Mouse (Mus musculus): ENCODE measurements around the gene Ldah. TPM values are rescaled to one million over a fixed set of nuclear protein-coding genes. Genes with fewer than 3 reads are reported as not detected.

The Ldah gene
- polyA plus RNA-seq, 1 experiment from 2014 or later: 71.6 TPM

GRCm38 (mm10) chr12:8260297-8260696, 52.4 kb downstream of the Ldah start:
- no peak overlapping the region for H3K27ac ChIP-seq (replicated peaks; ENCODE audit: low read depth, low read length)
- no peaks in the 10 kb centered on the region for H3K4me1 ChIP-seq (ENCODE audit: control insufficient read depth, insufficient read depth, low read length)
- H3K9me3 ChIP-seq (replicated peaks; ENCODE audit: control insufficient read depth, low read length): no peaks in the 10 kb centered on the region
- no peak overlapping the region for H3K9ac ChIP-seq (replicated peaks; ENCODE audit: low read length)
- DNase-seq (ENCODE audit: low spot score) (no peak), ATAC-seq (replicated peaks; ENCODE audit: insufficient number of reproducible peaks, low FRiP score, low TSS enrichment, low read depth) (no peak)
- no peak overlapping the region for H3K4me3 ChIP-seq (ENCODE audit: low read depth, low read length)
- no peaks in the 10 kb centered on the region for H3K27me3 ChIP-seq (ENCODE audit: control insufficient read depth, insufficient read depth, low read length)
- H3K4me2 ChIP-seq (ENCODE audit: low read depth, low read length): no peak overlapping the region
- WGBS: 60% methylated on average over 2 of the region's 2 CpGs
- H3K36me3 ChIP-seq (replicated peaks; ENCODE audit: control insufficient read depth, insufficient read depth, low read depth, low read length): no peaks in the 10 kb centered on the region

- no peak for DNase-seq (ENCODE audit: low spot score)
- H3K4me2 ChIP-seq (ENCODE audit: low read depth, low read length): no peak overlapping the region
- no peak overlapping the region for H3K27ac ChIP-seq (replicated peaks; ENCODE audit: low read depth, low read length)
- H3K27me3 ChIP-seq (ENCODE audit: control insufficient read depth, insufficient read depth, low read length): no peaks in the 10 kb centered on the region
- WGBS: 95% methylated on average over 7 of the region's 7 CpGs
- no peak overlapping the region for H3K4me3 ChIP-seq (ENCODE audit: low read depth, low read length)
- ATAC-seq (replicated peaks; ENCODE audit: insufficient number of reproducible peaks, low FRiP score, low TSS enrichment, low read depth): no peak
- H3K36me3 ChIP-seq (replicated peaks; ENCODE audit: control insufficient read depth, insufficient read depth, low read depth, low read length): no peaks in the 10 kb centered on the region
- H3K9me3 ChIP-seq (replicated peaks; ENCODE audit: control insufficient read depth, low read length): no peaks in the 10 kb centered on the region
- H3K4me1 ChIP-seq (ENCODE audit: control insufficient read depth, insufficient read depth, low read length): no peaks in the 10 kb centered on the region
- H3K9ac ChIP-seq (replicated peaks; ENCODE audit: low read length): no peak overlapping the region
Measured at GRCm38 (mm10) chr12:8266311-8266710, 58.4 kb downstream of the Ldah start.

- ATAC-seq (replicated peaks; ENCODE audit: insufficient number of reproducible peaks, low FRiP score, low TSS enrichment, low read depth) (no peak), DNase-seq (ENCODE audit: low spot score) (no peak)
- H3K4me1 ChIP-seq (ENCODE audit: control insufficient read depth, insufficient read depth, low read length): no peaks in the 10 kb centered on the region
- H3K27ac ChIP-seq (replicated peaks; ENCODE audit: low read depth, low read length): no peak overlapping the region
- H3K4me2 ChIP-seq (ENCODE audit: low read depth, low read length): no peak overlapping the region
- 90% methylated on average over 11 of the region's 11 CpGs for WGBS
- H3K4me3 ChIP-seq (ENCODE audit: low read depth, low read length): no peak overlapping the region
- no peaks in the 10 kb centered on the region for H3K36me3 ChIP-seq (replicated peaks; ENCODE audit: control insufficient read depth, insufficient read depth, low read depth, low read length)
- no peaks in the 10 kb centered on the region for H3K27me3 ChIP-seq (ENCODE audit: control insufficient read depth, insufficient read depth, low read length)
- no peaks in the 10 kb centered on the region for H3K9me3 ChIP-seq (replicated peaks; ENCODE audit: control insufficient read depth, low read length)
- H3K9ac ChIP-seq (replicated peaks; ENCODE audit: low read length): no peak overlapping the region
Measured at GRCm38 (mm10) chr12:8269627-8270026, 61.7 kb downstream of the Ldah start.

DNA sequence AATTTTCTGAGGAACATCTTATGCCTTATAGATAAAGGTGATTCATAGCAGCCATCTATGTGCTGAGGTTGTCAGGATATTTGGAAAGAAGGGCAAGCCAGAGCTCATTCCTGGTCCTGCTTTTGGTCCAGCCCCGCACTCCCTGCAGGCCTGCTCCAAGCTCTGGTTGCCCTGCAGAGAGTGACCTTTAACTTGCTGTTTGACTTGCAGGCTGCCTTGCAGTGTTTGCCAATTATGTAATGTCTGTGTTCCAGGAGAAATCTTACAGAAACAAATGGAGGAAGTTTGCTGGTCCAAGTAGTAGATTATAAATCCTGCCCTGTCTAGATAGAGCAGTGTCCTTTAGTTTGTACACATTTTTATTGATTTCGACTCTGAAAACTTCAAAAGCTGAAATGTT, 63.5 kb downstream of the Ldah start:
- no peak for DNase-seq (ENCODE audit: low spot score)
- Histone ChIP-seq H3K27me3 (ENCODE audit: control insufficient read depth, insufficient read depth, low read length) (no peaks in the 10 kb centered on the region), H3K27ac (replicated peaks; ENCODE audit: low read depth, low read length) (no peak overlapping the region), H3K4me3 (ENCODE audit: low read depth, low read length) (no peak overlapping the region), H3K36me3 (replicated peaks; ENCODE audit: control insufficient read depth, insufficient read depth, low read depth, low read length) (no peaks in the 10 kb centered on the region), H3K9ac (replicated peaks; ENCODE audit: low read length) (no peak overlapping the region), H3K4me1 (ENCODE audit: control insufficient read depth, insufficient read depth, low read length) (no peaks in the 10 kb centered on the region), H3K9me3 (replicated peaks; ENCODE audit: control insufficient read depth, low read length) (no peaks in the 10 kb centered on the region), H3K4me2 (ENCODE audit: low read depth, low read length) (no peak overlapping the region)
- ATAC-seq (replicated peaks; ENCODE audit: insufficient number of reproducible peaks, low FRiP score, low TSS enrichment, low read depth): no peak
- WGBS: 79% methylated on average over 2 of the region's 2 CpGs

DNA sequence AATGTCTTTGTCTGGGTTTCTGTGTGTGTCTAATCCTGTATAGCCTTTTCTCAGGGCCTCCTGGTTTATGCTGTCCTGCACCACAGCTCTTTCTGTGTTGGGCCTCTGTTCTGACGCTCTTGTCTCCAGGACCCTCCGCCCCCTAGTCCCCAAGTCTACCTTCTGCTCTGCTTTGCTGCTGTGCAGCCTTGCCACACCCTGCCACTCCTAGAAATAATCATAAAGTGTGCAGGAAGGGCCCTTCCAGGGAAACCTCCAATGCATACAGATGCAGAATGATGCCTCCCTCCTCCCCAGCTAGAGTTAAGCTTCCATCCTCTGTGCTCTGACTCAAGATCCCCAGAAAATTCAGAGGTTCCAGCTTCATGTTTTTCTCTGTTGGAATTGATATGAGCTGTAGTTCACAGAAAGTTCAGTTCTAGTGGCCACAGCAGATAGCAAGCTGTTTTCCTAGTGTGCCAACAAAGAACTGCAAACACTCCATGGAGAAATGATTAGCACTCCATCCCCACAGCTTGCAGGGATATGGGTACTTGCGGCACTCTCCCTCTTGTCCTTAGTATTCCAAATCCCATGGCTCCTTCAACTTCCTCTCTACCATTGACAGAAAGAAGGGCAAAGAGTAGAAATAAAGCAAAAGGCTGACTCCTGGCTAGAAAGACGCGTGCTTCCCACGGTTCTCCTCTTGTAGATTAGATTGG, 65.7 kb downstream of the Ldah start:
- Histone ChIP-seq H3K4me2 (ENCODE audit: low read depth, low read length) (no peak overlapping the region), H3K27ac (replicated peaks; ENCODE audit: low read depth, low read length) (no peak overlapping the region), H3K4me3 (ENCODE audit: low read depth, low read length) (no peak overlapping the region), H3K9ac (replicated peaks; ENCODE audit: low read length) (no peak overlapping the region), H3K27me3 (ENCODE audit: control insufficient read depth, insufficient read depth, low read length) (no peaks in the 10 kb centered on the region), H3K4me1 (ENCODE audit: control insufficient read depth, insufficient read depth, low read length) (no peaks in the 10 kb centered on the region), H3K36me3 (replicated peaks; ENCODE audit: control insufficient read depth, insufficient read depth, low read depth, low read length) (no peaks in the 10 kb centered on the region), H3K9me3 (replicated peaks; ENCODE audit: control insufficient read depth, low read length) (no peaks in the 10 kb centered on the region)
- 96% methylated on average over 6 of the region's 6 CpGs for WGBS
- ATAC-seq (replicated peaks; ENCODE audit: insufficient number of reproducible peaks, low FRiP score, low TSS enrichment, low read depth) (no peak), DNase-seq (ENCODE audit: low spot score) (no peak)

GRCm38 (mm10) chr12:8275424-8275823, 67.5 kb downstream of the Ldah start:
- Histone ChIP-seq H3K9ac (replicated peaks; ENCODE audit: low read length) (no peak overlapping the region), H3K27me3 (ENCODE audit: control insufficient read depth, insufficient read depth, low read length) (no peaks in the 10 kb centered on the region), H3K4me3 (ENCODE audit: low read depth, low read length) (no peak overlapping the region), H3K9me3 (replicated peaks; ENCODE audit: control insufficient read depth, low read length) (no peaks in the 10 kb centered on the region), H3K27ac (replicated peaks; ENCODE audit: low read depth, low read length) (no peak overlapping the region), H3K4me1 (ENCODE audit: control insufficient read depth, insufficient read depth, low read length) (no peaks in the 10 kb centered on the region), H3K4me2 (ENCODE audit: low read depth, low read length) (no peak overlapping the region), H3K36me3 (replicated peaks; ENCODE audit: control insufficient read depth, insufficient read depth, low read depth, low read length) (no peaks in the 10 kb centered on the region)
- DNase-seq (ENCODE audit: low spot score): no peak
- ATAC-seq (replicated peaks; ENCODE audit: insufficient number of reproducible peaks, low FRiP score, low TSS enrichment, low read depth): no peak
- 90% methylated on average over 4 of the region's 4 CpGs for WGBS

- DNase-seq (ENCODE audit: low spot score) (no peak), ATAC-seq (replicated peaks; ENCODE audit: insufficient number of reproducible peaks, low FRiP score, low TSS enrichment, low read depth) (no peak; the same call in 1 of the 2 replicates)
- no peaks in the 10 kb centered on the region for H3K4me1 ChIP-seq (ENCODE audit: control insufficient read depth, insufficient read depth, low read length)
- H3K27ac ChIP-seq (replicated peaks; ENCODE audit: low read depth, low read length): no peak overlapping the region
- 80% methylated on average over 15 of the region's 15 CpGs for WGBS
- H3K9ac ChIP-seq (replicated peaks; ENCODE audit: low read length): no peak overlapping the region
- H3K4me3 ChIP-seq (ENCODE audit: low read depth, low read length): no peak overlapping the region
- no peaks in the 10 kb centered on the region for H3K27me3 ChIP-seq (ENCODE audit: control insufficient read depth, insufficient read depth, low read length)
- H3K36me3 ChIP-seq (replicated peaks; ENCODE audit: control insufficient read depth, insufficient read depth, low read depth, low read length): no peaks in the 10 kb centered on the region
- no peak overlapping the region for H3K4me2 ChIP-seq (ENCODE audit: low read depth, low read length)
- no peaks in the 10 kb centered on the region for H3K9me3 ChIP-seq (replicated peaks; ENCODE audit: control insufficient read depth, low read length)
Measured at GRCm38 (mm10) chr12:8281225-8282017, 73.5 kb downstream of the Ldah start.

DNA sequence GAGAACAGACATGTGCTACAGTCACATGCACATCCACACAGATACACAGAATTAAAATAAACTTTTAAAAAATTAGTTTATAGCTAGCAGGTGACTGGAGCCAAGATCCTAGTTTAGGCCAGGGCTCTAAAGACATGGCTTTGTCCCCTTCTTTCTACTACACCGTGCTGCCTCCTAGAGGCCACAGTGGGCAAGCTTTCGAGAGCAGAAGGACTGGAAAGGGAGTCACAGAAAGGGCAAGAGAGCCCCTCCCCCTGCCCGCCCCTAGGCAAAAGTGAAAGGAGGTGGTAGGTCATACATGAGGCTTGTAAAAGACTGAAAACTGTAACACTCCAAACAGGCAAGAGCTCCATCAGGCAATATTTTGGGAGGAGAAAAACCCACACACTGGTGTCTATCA, 80.1 kb downstream of the Ldah start:
- no peak overlapping the region for H3K9ac ChIP-seq (replicated peaks; ENCODE audit: low read length)
- H3K27ac ChIP-seq (replicated peaks; ENCODE audit: low read depth, low read length): no peak overlapping the region
- no peak overlapping the region for H3K4me3 ChIP-seq (ENCODE audit: low read depth, low read length)
- no peaks in the 10 kb centered on the region for H3K27me3 ChIP-seq (ENCODE audit: control insufficient read depth, insufficient read depth, low read length)
- H3K9me3 ChIP-seq (replicated peaks; ENCODE audit: control insufficient read depth, low read length): no peaks in the 10 kb centered on the region
- no peak overlapping the region for H3K4me2 ChIP-seq (ENCODE audit: low read depth, low read length)
- no peaks in the 10 kb centered on the region for H3K4me1 ChIP-seq (ENCODE audit: control insufficient read depth, insufficient read depth, low read length)
- no peak for DNase-seq (ENCODE audit: low spot score)
- WGBS: 68% methylated on average over 3 of the region's 3 CpGs
- ATAC-seq (replicated peaks; ENCODE audit: insufficient number of reproducible peaks, low FRiP score, low TSS enrichment, low read depth): no peak
- H3K36me3 ChIP-seq (replicated peaks; ENCODE audit: control insufficient read depth, insufficient read depth, low read depth, low read length): no peaks in the 10 kb centered on the region
